Mouse (Mus musculus) heart, postnatal 0 days (tissue): ENCODE data around the gene Galr2.

Experiments
- CTCF ChIP-seq: IDR thresholded peaks from 2 replicates; pipeline ENCODE4 v1.5.1; 2016; ENCODE audit warnings: antibody characterized with exemption, control low read depth, low read depth
- EP300 ChIP-seq: IDR thresholded peaks from 2 replicates; pipeline ENCODE4 v1.6.1; 2016; ENCODE audit warnings: antibody characterized with exemption, low read depth

GRCm38 (mm10) chr11:116292401-116292800 is 11.7 kb downstream of the Galr2 start:
- TF ChIP-seq CTCF = no peak
- TF ChIP-seq EP300 = no peak
